Mouse (Mus musculus) ES-E14 (cell line): ENCODE measurements around the gene Bag6. TPM values are rescaled to one million over a fixed set of nuclear protein-coding genes. Genes with fewer than 3 reads are reported as not detected.

Experiments
- DNase-seq: peaks from one replicate; pipeline ENCODE4 v3.0.0-alpha.2; 2013; ENCODE audit warnings: low read depth, low spot score
- H3K27ac ChIP-seq: 2 replicates; pipeline ENCODE4 v1.5.1; 2012; ENCODE audit warnings: low read depth, mild to moderate bottlenecking, low read length, moderate library complexity, mixed read lengths; ENCODE audit not compliant: poor library complexity, insufficient read depth, severe bottlenecking
- H3K36me3 ChIP-seq: 2 replicates; pipeline ENCODE4 v1.6.1; 2012; ENCODE audit warnings: mild to moderate bottlenecking, low read length, moderate library complexity, mixed read lengths; ENCODE audit not compliant: control insufficient read depth, poor library complexity, insufficient read depth, severe bottlenecking
- H3K4me1 ChIP-seq, 2 experiments: fragments of 150-350 bp in 1 of 2; sonication (generic) in 1 of 2; 2 replicates each; pipeline ENCODE4 v1.6.1; 2012; ENCODE audit warnings: low read length in 2 of 2, mild to moderate bottlenecking in 1 of 2, mixed read lengths in 1 of 2; ENCODE audit not compliant: control insufficient read depth in 2 of 2, insufficient read depth in 2 of 2, poor library complexity in 1 of 2
- H3K4me3 ChIP-seq, 2 experiments: fragments of 150-350 bp in 1 of 2; sonication (generic) in 1 of 2; 2 replicates each; pipeline ENCODE4 v1.5.1; 2012; ENCODE audit warnings: low read length in 2 of 2, low read depth in 1 of 2, mild to moderate bottlenecking in 1 of 2, mixed read lengths in 1 of 2; ENCODE audit not compliant: insufficient read depth in 1 of 2, poor library complexity in 1 of 2, severe bottlenecking in 1 of 2
- H3K9ac ChIP-seq: 2 replicates; pipeline ENCODE4 v1.6.1; 2012; ENCODE audit warnings: low read depth, mild to moderate bottlenecking, low read length, mixed read lengths; ENCODE audit not compliant: poor library complexity, insufficient read depth, severe bottlenecking
- H3K9me3 ChIP-seq: fragments of 150-350 bp; sonication (generic); 2 replicates; pipeline ENCODE4 v1.6.1; 2012; ENCODE audit warnings: low read depth, mild to moderate bottlenecking, low read length; ENCODE audit not compliant: control insufficient read depth, insufficient read depth
- CHD2 ChIP-seq: IDR thresholded peaks from 2 replicates; pipeline ENCODE4 v1.6.1; 2014; ENCODE audit warnings: mild to moderate bottlenecking, low read depth, low read length, inconsistent platforms
- HCFC1 ChIP-seq: IDR thresholded peaks from 2 replicates; pipeline ENCODE4 v1.6.1; 2012; ENCODE audit warnings: low read length, inconsistent platforms, borderline replicate concordance; ENCODE audit not compliant: insufficient read depth
- MAFK ChIP-seq: IDR thresholded peaks from 2 replicates; pipeline ENCODE4 v1.6.1; 2014; ENCODE audit warnings: mild to moderate bottlenecking, low read depth, low read length, inconsistent platforms; ENCODE audit not compliant: insufficient read depth
- ZC3H11A ChIP-seq: IDR thresholded peaks from 2 replicates; pipeline ENCODE4 v1.6.1; 2012; ENCODE audit warnings: low read depth, mild to moderate bottlenecking, inconsistent platforms, low read length, borderline replicate concordance
- ZNF384 ChIP-seq: IDR thresholded peaks from 2 replicates; pipeline ENCODE4 v1.6.1; 2012; ENCODE audit warnings: low read depth, low read length, inconsistent platforms
- in situ Hi-C, 2 experiments: fragments of 600-800 bp; cut with MboI; formaldehyde crosslinking; loops; one replicate each; pipeline ENCODE4 v1.15.1; 2025; ENCODE audit warnings: low sequenced_read_pairs in 2 of 2, inconsistent platforms in 1 of 2; ENCODE audit not compliant: unreplicated experiment in 2 of 2
- total RNA-seq: library from RNA; depleted of rRNA; stranded (reverse); fragments of 300-350 nt; gene quantifications from 2 replicates; pipeline ENCODE4 v1.2.3, GENCODE M21; 2012

Bag6 gene
- total RNA-seq, 1 experiment: 208 TPM

- Histone ChIP-seq H3K4me3 (no peak overlapping the region), H3K27ac (no peak overlapping the region), H3K9ac (no peak overlapping the region), H3K36me3 (peaks cover 85% of the 10 kb centered on the region), H3K4me1 (0 out of 4 replicates have a peak, but pooled peaks cover 0 to 2% of the 10 kb centered on the region in 2 experiments), H3K9me3 (no peaks in the 10 kb centered on the region)
- in situ Hi-C loops: no loop called here
- TF ChIP-seq ZNF384: no peak
- no peak for TF ChIP-seq ZC3H11A
- DNase-seq: no peak
Measured at GRCm38 (mm10) chr17:35146139-35146538, 11.2 kb downstream of the Bag6 start.

DNA sequence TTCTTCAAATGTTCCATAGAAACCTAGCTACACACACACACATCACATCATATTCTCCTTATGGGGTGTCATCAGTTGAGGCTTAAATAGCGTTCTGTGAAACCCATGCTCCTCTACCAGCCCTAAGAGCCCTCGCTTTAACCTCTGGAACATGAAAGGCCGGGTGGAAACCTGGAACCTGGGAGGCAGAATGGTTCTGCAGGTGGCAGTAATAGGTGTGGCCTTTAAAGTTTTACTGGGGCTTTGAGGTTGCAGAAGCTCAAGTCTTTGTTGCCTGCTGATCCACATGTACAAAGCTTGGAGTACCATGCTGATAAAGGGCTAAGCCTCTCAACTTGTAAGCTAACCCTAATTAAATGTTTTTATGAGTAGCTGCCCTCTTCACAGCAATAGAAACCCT, 12.4 kb downstream of the Bag6 start:
- in situ Hi-C loops: no loop called here
- no peak overlapping the region for H3K27ac ChIP-seq
- H3K4me1 ChIP-seq: no peaks in the 10 kb centered on the region
- no peak for DNase-seq
- peaks cover 84% of the 10 kb centered on the region for H3K36me3 ChIP-seq
- no peak for TF ChIP-seq CHD2
- no peak for TF ChIP-seq HCFC1
- TF ChIP-seq MAFK: no peak
- TF ChIP-seq ZC3H11A: no peak
- no peak for TF ChIP-seq ZNF384
- H3K9ac ChIP-seq: no peak overlapping the region
- no peaks in the 10 kb centered on the region for H3K9me3 ChIP-seq
- H3K4me3 ChIP-seq: no peak overlapping the region

DNA sequence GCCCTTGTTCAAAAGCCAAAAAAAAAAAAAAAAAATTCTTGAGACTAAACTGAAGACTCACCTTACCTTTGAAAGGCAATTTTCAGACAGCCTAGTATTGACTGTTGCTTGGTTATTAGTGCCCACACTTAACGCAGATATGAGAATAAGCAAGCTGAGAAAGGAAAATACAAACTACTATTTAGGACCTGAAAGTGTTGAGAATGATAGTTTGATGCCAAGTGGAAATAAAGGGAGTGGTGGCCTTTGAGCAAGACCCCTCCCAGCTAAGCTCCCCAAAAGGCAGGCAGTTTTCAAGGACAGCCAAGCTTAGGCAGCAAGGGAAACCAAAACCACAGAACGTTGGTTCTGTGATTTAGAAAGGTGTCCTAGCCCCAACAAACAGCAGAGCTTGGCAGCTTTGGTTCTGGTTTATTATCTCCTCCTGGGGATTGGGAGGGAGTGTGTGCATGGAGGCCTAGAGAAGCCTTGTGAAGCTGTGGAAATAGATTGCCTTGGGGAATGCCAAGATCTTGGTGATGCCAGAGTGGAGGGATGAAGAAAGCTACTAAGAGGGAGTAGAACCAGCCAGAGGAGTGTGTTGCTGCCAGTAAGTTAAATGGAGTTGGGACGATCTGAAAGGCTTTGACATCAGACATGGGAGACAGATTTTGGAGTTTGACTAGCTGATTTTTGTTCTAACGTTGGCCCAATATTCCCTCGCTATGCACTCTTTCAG, 13.1 kb downstream of the Bag6 start:
- Histone ChIP-seq H3K4me1 (no peaks in the 10 kb centered on the region), H3K4me3 (no peak overlapping the region), H3K9ac (no peak overlapping the region), H3K27ac (no peak overlapping the region), H3K9me3 (no peaks in the 10 kb centered on the region), H3K36me3 (peaks cover 84% of the 10 kb centered on the region)
- no peak for DNase-seq
- in situ Hi-C loops: no loop called here
- TF ChIP-seq ZNF384 (no peak), MAFK (no peak), HCFC1 (no peak), CHD2 (no peak), ZC3H11A (no peak)

- Histone ChIP-seq H3K36me3 (peaks cover 87% of the 10 kb centered on the region), H3K27ac (no peak overlapping the region), H3K4me1 (0 out of 4 replicates have a peak, but pooled peaks cover 0 to 4% of the 10 kb centered on the region in 2 experiments), H3K9ac (no peak overlapping the region), H3K4me3 (no peak overlapping the region), H3K9me3 (no peaks in the 10 kb centered on the region)
- DNase-seq: no peak
- in situ Hi-C loops: no loop called here
- TF ChIP-seq ZC3H11A (no peak), ZNF384 (no peak), MAFK (no peak), CHD2 (no peak), HCFC1 (no peak)
Measured at GRCm38 (mm10) chr17:35152121-35152520, 17.1 kb downstream of the Bag6 start.

GRCm38 (mm10) chr17:35153077-35153476, 18.1 kb downstream of the Bag6 start:
- no peak overlapping the region for H3K9ac ChIP-seq
- no peak overlapping the region for H3K27ac ChIP-seq
- no peaks in the 10 kb centered on the region for H3K9me3 ChIP-seq
- no peak for TF ChIP-seq MAFK
- no peak for TF ChIP-seq ZNF384
- no peak for TF ChIP-seq ZC3H11A
- TF ChIP-seq HCFC1: no peak
- no peak for TF ChIP-seq CHD2
- H3K4me1 ChIP-seq: 0 out of 4 replicates have a peak, but pooled peaks cover 0 to 4% of the 10 kb centered on the region in 2 experiments
- in situ Hi-C loops: no loop called here
- H3K36me3 ChIP-seq: peaks cover 93% of the 10 kb centered on the region
- H3K4me3 ChIP-seq: no peak overlapping the region
- no peak for DNase-seq
